Mouse (Mus musculus) E14TG2a.4 (cell line): ENCODE data around the gene Gm2696.

ENCODE experiments used
- H3K27me3 ChIP-seq: 2 replicates; pipeline ENCODE4 v1.6.1; 2014; ENCODE audit warnings: low read length, control low read depth; ENCODE audit not compliant: insufficient read depth
- H3K36me3 ChIP-seq: 2 replicates; pipeline ENCODE4 v1.6.1; 2014; ENCODE audit warnings: low read length, control low read depth; ENCODE audit not compliant: insufficient read depth
- H3K4me1 ChIP-seq: replicated peaks from 2 replicates; pipeline ENCODE4 v1.6.1; 2014; ENCODE audit warnings: low read depth, low read length, control low read depth
- H3K4me3 ChIP-seq: replicated peaks from 2 replicates; pipeline ENCODE4 v1.5.1; 2014; ENCODE audit warnings: mild to moderate bottlenecking, low read length
- H3K9me3 ChIP-seq: 2 replicates; pipeline ENCODE4 v1.6.1; 2014; ENCODE audit warnings: low read length, control low read depth
- CTCF ChIP-seq: conservative IDR thresholded peaks from 2 replicates; pipeline ENCODE4 v1.5.1; 2014; ENCODE audit warnings: low read length
- NANOG ChIP-seq: IDR thresholded peaks from 2 replicates; pipeline ENCODE4 v1.6.1; 2014; ENCODE audit warnings: borderline replicate concordance, low read length, mixed read lengths
- POU5F1 ChIP-seq: IDR thresholded peaks from 2 replicates; pipeline ENCODE4 v1.6.1; 2014; ENCODE audit warnings: low read length, borderline replicate concordance

The Gm2696 gene

DNA sequence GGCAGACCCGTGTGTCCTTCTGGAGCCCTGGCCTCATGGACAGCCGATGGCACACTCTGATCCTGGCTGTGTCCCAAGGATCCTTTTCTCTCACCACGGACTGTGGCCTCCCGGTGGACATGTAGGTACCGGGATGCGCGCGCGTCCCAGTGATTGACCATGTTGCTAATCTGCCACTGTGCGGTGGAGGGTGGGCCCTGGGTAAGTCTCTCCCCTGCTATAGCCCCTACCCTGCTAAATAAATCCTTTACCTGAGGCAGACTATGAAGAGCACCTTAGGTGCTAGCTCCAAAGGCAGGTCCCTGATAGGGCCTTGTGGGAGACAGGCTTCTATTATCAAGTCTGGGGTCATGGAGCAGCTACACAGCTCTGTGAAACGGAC, 50.3 kb downstream of the Gm2696 start:
- H3K9me3 ChIP-seq, result no peaks in the 10 kb centered on the region; the same call in 1 of the 2 replicates
- peaks cover 14% of the 10 kb centered on the region for H3K4me1 ChIP-seq
- peak overlapping the region; percentile 41; the same call in 1 of the 2 replicates for H3K4me3 ChIP-seq
- no peaks in the 10 kb centered on the region for H3K27me3 ChIP-seq
- no peak for TF ChIP-seq CTCF
- TF ChIP-seq POU5F1, result no peak
- TF ChIP-seq NANOG, result no peak
- H3K36me3 ChIP-seq, result no peaks in the 10 kb centered on the region

DNA sequence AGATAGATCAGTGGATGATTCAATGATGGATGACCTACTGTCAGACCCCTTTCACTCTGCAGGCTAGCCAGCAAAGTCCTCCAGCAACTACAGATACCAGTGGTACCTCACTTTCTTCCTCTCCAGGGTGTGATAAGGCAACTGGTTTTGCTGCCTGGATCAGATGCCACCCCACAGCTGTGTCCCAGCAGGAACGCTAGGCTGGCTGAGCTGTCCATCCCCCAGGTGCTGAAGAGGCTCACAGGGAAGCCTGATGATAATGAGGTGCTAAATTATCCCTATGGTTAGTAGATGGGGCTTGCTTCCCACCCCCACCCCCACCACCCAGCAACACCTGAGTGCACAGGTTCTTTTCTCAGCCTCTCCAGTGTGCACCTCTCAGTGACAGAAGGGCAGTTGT, 53.1 kb downstream of the Gm2696 start:
- no peaks in the 10 kb centered on the region for H3K36me3 ChIP-seq
- no peak for TF ChIP-seq NANOG
- no peak for TF ChIP-seq POU5F1
- TF ChIP-seq CTCF, result no peak
- H3K27me3 ChIP-seq, result no peaks in the 10 kb centered on the region
- H3K4me1 ChIP-seq, result peaks cover 14% of the 10 kb centered on the region
- H3K4me3 ChIP-seq, result no peak overlapping the region
- peaks cover 5% of the 10 kb centered on the region for H3K9me3 ChIP-seq

DNA sequence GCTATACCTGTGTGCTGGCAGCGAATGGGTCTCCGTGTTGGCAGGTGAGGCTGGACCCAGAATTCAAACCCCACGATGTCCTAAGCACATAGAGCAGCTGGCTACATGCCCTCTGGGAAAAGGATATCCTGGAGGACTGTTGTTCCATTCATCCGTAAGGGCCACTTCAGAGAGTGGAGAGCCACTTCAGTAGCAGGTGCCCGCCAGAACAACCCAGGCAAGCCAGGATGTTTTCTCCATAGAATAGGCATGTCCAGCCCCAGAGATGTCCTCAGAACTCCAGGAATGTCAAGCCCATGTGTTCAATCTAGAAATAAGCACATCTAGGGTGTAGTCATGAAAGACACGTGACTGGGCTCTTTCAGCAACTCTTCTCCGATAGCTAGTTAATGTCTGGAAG, 55.2 kb downstream of the Gm2696 start:
- H3K4me3 ChIP-seq, result no peak overlapping the region

DNA sequence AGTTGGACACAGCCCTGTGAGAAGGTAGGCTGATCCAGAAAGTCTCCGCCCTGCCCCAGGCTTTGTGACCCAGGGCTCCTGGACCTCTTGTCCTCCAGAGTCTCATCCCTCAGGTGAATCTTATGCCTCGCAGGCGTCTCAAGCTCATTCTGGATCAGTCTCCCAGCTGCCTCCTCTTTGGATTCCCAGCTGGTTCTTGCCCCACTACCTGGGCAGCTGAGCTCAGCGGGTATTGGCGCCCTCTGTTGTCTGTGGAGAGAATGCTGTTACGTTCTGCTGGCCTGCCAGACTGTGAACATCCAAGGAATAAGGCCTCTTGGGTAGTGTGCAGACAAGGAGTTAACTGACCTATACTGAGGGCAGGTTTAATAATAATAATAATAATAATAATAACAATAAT, 64.5 kb downstream of the Gm2696 start:
- TF ChIP-seq CTCF (peak; percentile 44), NANOG (no peak), POU5F1 (no peak)
- Histone ChIP-seq H3K4me3 (no peak overlapping the region), H3K4me1 (0 out of 2 replicates have a peak, but pooled peaks cover 6% of the 10 kb centered on the region), H3K27me3 (no peaks in the 10 kb centered on the region), H3K9me3 (no peaks in the 10 kb centered on the region), H3K36me3 (no peaks in the 10 kb centered on the region)

More for the DNA sequence above, 55.2 kb downstream of the Gm2696 start:
- no peak for TF ChIP-seq CTCF
- Histone ChIP-seq H3K9me3 (peaks cover 5% of the 10 kb centered on the region), H3K4me1 (peaks cover 12% of the 10 kb centered on the region), H3K36me3 (no peaks in the 10 kb centered on the region), H3K27me3 (no peaks in the 10 kb centered on the region)

DNA sequence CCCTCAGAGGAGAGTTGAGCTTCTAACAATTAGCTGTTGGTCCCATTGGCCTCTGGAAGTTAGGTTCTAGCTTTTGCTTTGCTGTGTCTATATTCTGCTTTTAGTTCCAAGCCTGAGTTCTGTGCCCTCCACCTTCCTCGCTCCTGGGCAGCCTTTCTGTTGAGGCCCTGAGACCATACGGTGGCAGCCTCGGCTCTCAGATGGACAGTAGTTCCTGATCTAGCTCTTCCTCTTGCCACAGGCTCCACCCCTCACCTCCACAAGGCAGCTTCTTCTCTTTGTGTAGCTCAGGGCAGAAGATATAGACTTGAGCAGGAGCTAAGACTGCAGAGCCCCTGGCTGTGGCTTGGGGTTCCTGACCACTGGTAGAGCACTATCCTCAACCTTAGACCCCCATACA, 65.8 kb downstream of the Gm2696 start:
- H3K9me3 ChIP-seq, result no peaks in the 10 kb centered on the region
- no peaks in the 10 kb centered on the region for H3K36me3 ChIP-seq
- H3K4me3 ChIP-seq, result no peak overlapping the region
- H3K27me3 ChIP-seq, result no peaks in the 10 kb centered on the region
- TF ChIP-seq CTCF (no peak), POU5F1 (no peak), NANOG (no peak)
- H3K4me1 ChIP-seq, result 0 out of 2 replicates have a peak, but pooled peaks cover 6% of the 10 kb centered on the region

DNA sequence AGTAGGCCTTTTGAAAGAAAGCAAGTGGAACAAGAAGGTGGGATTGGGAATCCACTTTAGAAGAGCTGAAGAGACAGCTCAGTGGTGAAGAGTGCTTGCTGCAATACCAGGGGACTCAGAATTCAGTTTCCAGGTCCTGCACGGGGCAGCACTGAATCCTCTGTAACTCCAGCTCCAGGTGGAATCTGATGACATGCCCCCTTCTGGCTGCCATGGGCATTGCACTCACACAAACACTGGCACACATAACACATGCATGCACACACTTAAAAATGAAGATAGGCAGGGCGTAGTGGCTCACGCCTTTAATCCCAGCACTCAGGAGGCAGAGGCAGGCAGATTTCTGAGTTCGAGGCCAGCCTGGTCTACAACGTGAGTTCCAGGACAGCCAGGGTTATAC, 68.1 kb downstream of the Gm2696 start:
- H3K4me3 ChIP-seq, result no peak overlapping the region
- no peaks in the 10 kb centered on the region for H3K9me3 ChIP-seq
- H3K27me3 ChIP-seq, result no peaks in the 10 kb centered on the region
- no peaks in the 10 kb centered on the region for H3K4me1 ChIP-seq
- H3K36me3 ChIP-seq, result no peaks in the 10 kb centered on the region
- no peak for TF ChIP-seq POU5F1
- peak; percentile 73 for TF ChIP-seq CTCF
- TF ChIP-seq NANOG, result no peak
